Mouse (Mus musculus): Measurements from ENCODE around the gene Faim. TPM values are rescaled to one million over a fixed set of nuclear protein-coding genes. Genes with fewer than 3 reads are reported as not detected.
A peak's percentile ranks its signal among the peaks of the same experiment; 100 is the strongest.

Gene Faim
- total and polyA plus RNA-seq, 3 experiments = 35.7 to 83.5 (median 52.4) TPM

GRCm38 (mm10) chr9:98987131-98987530 lies 958 bp downstream of the Faim start:
- DNase-seq (ENCODE audit: extremely low read depth) = peak; percentile 33
- dilution Hi-C loops (cut with MboI; ENCODE audit: extremely low pct_ligation_motif_present, extremely low pct_unique_long_range_greater_than_20kb, low sequenced_read_pairs) = no loop called here
- H3K36me3 ChIP-seq (replicated peaks in 1 of 2; ENCODE audit: control insufficient read depth in 1 of 2, insufficient read depth in 1 of 2, low read length in 1 of 2) = peaks cover 2 to 3% of the 10 kb centered on the region in 2 experiments
- no peak overlapping the region for H3K27ac ChIP-seq (ENCODE audit: insufficient read depth, low read depth)
- H3K79me2 ChIP-seq (replicated peaks; ENCODE audit: control insufficient read depth, extremely low read depth, insufficient read depth, poor library complexity, severe bottlenecking) = peaks cover 18% of the 10 kb centered on the region
- H3K9me3 ChIP-seq (replicated peaks; ENCODE audit: low read length) = no peaks in the 10 kb centered on the region
- in situ Hi-C loops (cut with MboI; ENCODE audit: low pct_ligation_motif_present, low pct_unique_long_range_greater_than_20kb, low sequenced_read_pairs) = no loop called here
- peak overlapping the region; percentile 64 for H3K9ac ChIP-seq (ENCODE audit: insufficient read depth, low read depth)
- H3K27me3 ChIP-seq (replicated peaks) = peaks cover 5% of the 10 kb centered on the region
- H3K4me3 ChIP-seq (replicated peaks in 1 of 3; ENCODE audit: low read depth in 2 of 3, low read length in 2 of 3, poor library complexity in 1 of 3) = peak overlapping the region; percentile 82 to 97 (median 86)
- H3K4me2 ChIP-seq (ENCODE audit: insufficient read depth, low read depth, poor library complexity, severe bottlenecking) = peak overlapping the region; percentile 92
- peaks cover 4 to 41% of the 10 kb centered on the region in 2 experiments; a peak in 3 of 4 replicates for H3K4me1 ChIP-seq (ENCODE audit: control insufficient read depth in 1 of 2, insufficient read depth in 2 of 2)
- TF ChIP-seq BHLHE40 (IDR thresholded peaks at IDR 0.05; ENCODE audit: low read depth, low read length) (no peak), JUND (conservative IDR thresholded peaks at IDR 0.05; ENCODE audit: low read depth, low read length) (peak; percentile 60; the same call in 1 of the 2 replicates), JUN (IDR thresholded peaks at IDR 0.05; ENCODE audit: insufficient read depth, low read depth, low read length) (peak; percentile 49; the same call in 1 of the 2 replicates), MAZ (IDR thresholded peaks at IDR 0.05; ENCODE audit: low read depth, low read length) (no peak), MXI1 (IDR thresholded peaks at IDR 0.05; ENCODE audit: low read depth, low read length) (no peak)

- peaks cover 21 to 82% of the 10 kb centered on the region in 2 experiments for H3K4me1 ChIP-seq (ENCODE audit: control insufficient read depth in 1 of 2, insufficient read depth in 2 of 2)
- no peaks in the 10 kb centered on the region for H3K27me3 ChIP-seq (replicated peaks)
- H3K79me2 ChIP-seq (replicated peaks; ENCODE audit: control insufficient read depth, extremely low read depth, insufficient read depth, poor library complexity, severe bottlenecking) = peaks cover 5% of the 10 kb centered on the region; the same call in 1 of the 2 replicates
- no peak overlapping the region for H3K9ac ChIP-seq (ENCODE audit: insufficient read depth, low read depth)
- DNase-seq (ENCODE audit: extremely low read depth) = peak; percentile 78
- dilution Hi-C loops (cut with MboI; ENCODE audit: extremely low pct_ligation_motif_present, extremely low pct_unique_long_range_greater_than_20kb, low sequenced_read_pairs) (no loop called here), in situ Hi-C loops (cut with MboI; ENCODE audit: low pct_ligation_motif_present, low pct_unique_long_range_greater_than_20kb, low sequenced_read_pairs) (no loop called here)
- peaks cover 18 to 33% of the 10 kb centered on the region in 2 experiments for H3K36me3 ChIP-seq (replicated peaks in 1 of 2; ENCODE audit: control insufficient read depth in 1 of 2, insufficient read depth in 1 of 2, low read length in 1 of 2)
- H3K27ac ChIP-seq (ENCODE audit: insufficient read depth, low read depth) = peak overlapping the region; percentile 67
- peak; percentile 50 for TF ChIP-seq SIN3A (IDR thresholded peaks at IDR 0.05; ENCODE audit: low read length)
- TF ChIP-seq USF1 (IDR thresholded peaks at IDR 0.05; ENCODE audit: low read depth, low read length) = no peak
- peak; percentile 50; the same call in 1 of the 2 replicates for TF ChIP-seq MYC (IDR thresholded peaks at IDR 0.05; ENCODE audit: low read depth, low read length)
- no peak for TF ChIP-seq JUN (IDR thresholded peaks at IDR 0.05; ENCODE audit: insufficient read depth, low read depth, low read length)
- TF ChIP-seq MAX (IDR thresholded peaks at IDR 0.05; ENCODE audit: low read length) = peak; percentile 66
- TF ChIP-seq TCF12 (IDR thresholded peaks at IDR 0.05; ENCODE audit: low read depth, low read length) = peak; percentile 16; the same call in 1 of the 2 replicates
- peak; percentile 33; the same call in 1 of the 2 replicates for TF ChIP-seq BHLHE40 (IDR thresholded peaks at IDR 0.05; ENCODE audit: low read depth, low read length)
- peak; percentile 56; the same call in 1 of the 2 replicates for TF ChIP-seq MXI1 (IDR thresholded peaks at IDR 0.05; ENCODE audit: low read depth, low read length)
- H3K9me3 ChIP-seq (replicated peaks; ENCODE audit: low read length) = no peaks in the 10 kb centered on the region
- no peak overlapping the region for H3K4me3 ChIP-seq (replicated peaks in 1 of 3; ENCODE audit: low read depth in 2 of 3, low read length in 2 of 3, poor library complexity in 1 of 3)
- H3K4me2 ChIP-seq (ENCODE audit: insufficient read depth, low read depth, poor library complexity, severe bottlenecking) = peak overlapping the region; percentile 92
These were observed 7.9 kb downstream of the Faim start for GRCm38 (mm10) chr9:98994103-98994502.

GRCm38 (mm10) chr9:98999881-99000339 lies 13.7 kb downstream of the Faim start:
- no peak for DNase-seq (ENCODE audit: extremely low read depth)
- dilution Hi-C loops (cut with MboI; ENCODE audit: extremely low pct_ligation_motif_present, extremely low pct_unique_long_range_greater_than_20kb, low sequenced_read_pairs) = no loop called here
- Histone ChIP-seq H3K9ac (ENCODE audit: insufficient read depth, low read depth) (no peak overlapping the region), H3K9me3 (replicated peaks; ENCODE audit: low read length) (peaks cover 1% of the 10 kb centered on the region), H3K79me2 (replicated peaks; ENCODE audit: control insufficient read depth, extremely low read depth, insufficient read depth, poor library complexity, severe bottlenecking) (no peaks in the 10 kb centered on the region), H3K4me3 (replicated peaks in 1 of 3; ENCODE audit: low read depth in 2 of 3, low read length in 2 of 3, poor library complexity in 1 of 3) (no peak overlapping the region), H3K36me3 (replicated peaks in 1 of 2; ENCODE audit: control insufficient read depth in 1 of 2, insufficient read depth in 1 of 2, low read length in 1 of 2) (peaks cover 37 to 64% of the 10 kb centered on the region in 2 experiments), H3K4me2 (ENCODE audit: insufficient read depth, low read depth, poor library complexity, severe bottlenecking) (no peak overlapping the region), H3K4me1 (ENCODE audit: control insufficient read depth in 1 of 2, insufficient read depth in 2 of 2) (peaks cover 7 to 41% of the 10 kb centered on the region in 2 experiments; a peak in 3 of 4 replicates), H3K27ac (ENCODE audit: insufficient read depth, low read depth) (no peak overlapping the region), H3K27me3 (replicated peaks) (no peaks in the 10 kb centered on the region)
- TF ChIP-seq MXI1 (IDR thresholded peaks at IDR 0.05; ENCODE audit: low read depth, low read length) (no peak), NRF1 (IDR thresholded peaks at IDR 0.05; ENCODE audit: low read depth, low read length) (no peak), TBP (conservative IDR thresholded peaks at IDR 0.05; ENCODE audit: low read depth, low read length) (no peak), USF1 (IDR thresholded peaks at IDR 0.05; ENCODE audit: low read depth, low read length) (no peak), UBTF (IDR thresholded peaks at IDR 0.05; ENCODE audit: low read depth, low read length) (no peak), SMC3 (IDR thresholded peaks at IDR 0.05; ENCODE audit: low read depth, low read length) (no peak), NELFE (IDR thresholded peaks at IDR 0.05; ENCODE audit: low read depth, low read length) (no peak), ETS1 (conservative IDR thresholded peaks at IDR 0.05; ENCODE audit: low read depth, low read length) (no peak), RCOR1 (conservative IDR thresholded peaks at IDR 0.05; ENCODE audit: low read depth, low read length) (no peak), JUND (conservative IDR thresholded peaks at IDR 0.05; ENCODE audit: low read depth, low read length) (no peak), ZKSCAN1 (IDR thresholded peaks at IDR 0.05; ENCODE audit: borderline replicate concordance, low read depth, low read length) (no peak), BHLHE40 (IDR thresholded peaks at IDR 0.05; ENCODE audit: low read depth, low read length) (no peak), ZMIZ1 (IDR thresholded peaks at IDR 0.05; ENCODE audit: low read depth, low read length) (no peak)
- in situ Hi-C loops (cut with MboI; ENCODE audit: low pct_ligation_motif_present, low pct_unique_long_range_greater_than_20kb, low sequenced_read_pairs) = no loop called here
